In the genomic region with DNA sequence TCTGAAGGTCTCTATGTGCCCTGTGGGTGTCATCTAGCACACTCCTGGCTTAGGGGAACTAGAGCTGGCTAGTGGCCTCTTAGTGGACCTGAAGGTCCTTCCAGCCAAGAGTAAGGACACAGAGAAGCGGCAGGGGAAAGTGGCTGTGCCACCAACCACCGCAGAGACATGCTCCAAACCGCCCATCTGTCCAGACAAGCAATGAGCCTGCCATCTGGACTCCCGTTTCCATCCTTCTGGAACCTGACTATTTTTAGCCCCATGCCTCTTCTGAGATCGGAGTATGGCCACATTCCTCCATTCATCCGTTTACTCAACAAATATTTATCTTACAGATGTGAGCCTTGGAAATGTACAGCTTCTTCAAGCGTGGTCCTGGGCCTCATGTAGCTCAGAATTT, we compare ENCODE assay signal across 15 mouse cellular contexts.
DNase-seq lines count a peak whose midpoint lies in the region; ATAC-seq and TF ChIP-seq lines count a peak whose summit lies in the region.
"Had no signal": no experiment of that assay in that cellular context is flagged by ENCODE, and none has a peak within 500 bp of the region (broad histone marks: within the 10 kb centered on the region; RNA-seq: fewer than 3 reads in every experiment).

No protein-coding gene starts in this region.

- H3K27ac ChIP-seq in intestine, embryonic 14.5 days (ENCODE audit: low read depth): 0 out of 2 replicates have a peak overlapping the region, but pooled peaks have one; percentile 6
- no peak overlapping the region for H3K27ac ChIP-seq in intestine, embryonic 15.5 days
- peak overlapping the region; percentile 73 for H3K27ac ChIP-seq in left cerebral cortex, adult 2 months
- H3K27ac ChIP-seq: embryonic facial prominence, embryonic 15.5 days; kidney, embryonic 15.5 days; limb, embryonic 10.5 days; liver, embryonic 15.5 days had no signal

- ATAC-seq in intestine, embryonic 14.5 days (replicated peaks; ENCODE audit: low FRiP score, low TSS enrichment, low read depth): no peak
- ATAC-seq in intestine, embryonic 15.5 days: no peak
- ATAC-seq: CD4-positive, CD25-positive, alpha-beta regulatory T cell, adult 4 months had no signal

- WGBS in intestine, embryonic 14.5 days: 33% methylated on average over 7 of the region's 7 CpGs
- 34% methylated on average over 7 of the region's 7 CpGs for whole genome bisulfite sequencing in intestine, embryonic 15.5 days

- H3K4me2 ChIP-seq in intestine, embryonic 14.5 days (ENCODE audit: low read length): no peak overlapping the region
- H3K4me2 ChIP-seq in intestine, embryonic 15.5 days (replicated peaks): no peak overlapping the region
- H3K4me2 ChIP-seq: embryonic facial prominence, embryonic 15.5 days; kidney, embryonic 15.5 days; liver, embryonic 15.5 days had no signal

- H3K27me3 ChIP-seq in intestine, embryonic 14.5 days (replicated peaks; ENCODE audit: control insufficient read depth, insufficient read depth, low read length): no peaks in the 10 kb centered on the region
- no peaks in the 10 kb centered on the region for H3K27me3 ChIP-seq in intestine, embryonic 15.5 days (replicated peaks)
- H3K27me3 ChIP-seq: kidney, embryonic 15.5 days; liver, embryonic 15.5 days had no signal

- no peak for DNase-seq in intestine, embryonic 14.5 days (ENCODE audit: low spot score)
- DNase-seq in cerebellum, postnatal 36 days: peak; percentile 83 to 85
- DNase-seq in left cerebral cortex, adult 2 months (ENCODE audit: extremely low spot score in 1 of 2, low spot score in 2 of 2): peak in 1 of 2 experiments; percentile 63
- DNase-seq in right cerebral cortex, postnatal 4 days: peak; percentile 32
- DNase-seq in retina, postnatal 1 day: no peak
- DNase-seq in heart, postnatal 25 days (ENCODE audit: low spot score): no peak
- DNase-seq in kidney, postnatal 25 days: no peak
- DNase-seq: adrenal gland, adult 2 months; heart, postnatal 36 days had no signal

- TF ChIP-seq CTCF in left cerebral cortex, adult 2 months (IDR thresholded peaks at IDR 0.05): no peak

- H3K9me3 ChIP-seq in intestine, embryonic 14.5 days (ENCODE audit: control insufficient read depth, low read length): no peaks in the 10 kb centered on the region
- H3K9me3 ChIP-seq in intestine, embryonic 15.5 days: no peaks in the 10 kb centered on the region
- H3K9me3 ChIP-seq: embryonic facial prominence, embryonic 15.5 days; kidney, embryonic 15.5 days; limb, embryonic 10.5 days; liver, embryonic 15.5 days had no signal

- no peaks in the 10 kb centered on the region for H3K36me3 ChIP-seq in intestine, embryonic 14.5 days (ENCODE audit: control insufficient read depth, insufficient read depth, low read length)
- H3K36me3 ChIP-seq in intestine, embryonic 15.5 days: no peaks in the 10 kb centered on the region
- H3K36me3 ChIP-seq: embryonic facial prominence, embryonic 15.5 days; kidney, embryonic 15.5 days; limb, embryonic 10.5 days; liver, embryonic 15.5 days had no signal

- peaks cover 9% of the 10 kb centered on the region; the same call in 1 of the 2 replicates for H3K4me1 ChIP-seq in intestine, embryonic 14.5 days (replicated peaks; ENCODE audit: control insufficient read depth, insufficient read depth, low read length)
- peaks cover 8% of the 10 kb centered on the region; the same call in 1 of the 2 replicates for H3K4me1 ChIP-seq in intestine, embryonic 15.5 days (replicated peaks)
- H3K4me1 ChIP-seq: kidney, embryonic 15.5 days; liver, embryonic 15.5 days had no signal

- no peak overlapping the region for H3K9ac ChIP-seq in intestine, embryonic 14.5 days (ENCODE audit: low read length)
- H3K9ac ChIP-seq in intestine, embryonic 15.5 days: no peak overlapping the region
- H3K9ac ChIP-seq: embryonic facial prominence, embryonic 15.5 days; kidney, embryonic 15.5 days; liver, embryonic 15.5 days had no signal

- intact Hi-C loops in left cerebral cortex, adult 2 months (cut with DNase I): loop anchor here (5.0 kb wide), 1 partner anchor 48 kb away; no protein-coding TSS in a partner anchor
- intact Hi-C loops in heart, postnatal 25 days (cut with DNase I): no loop called here

- H3K4me3 ChIP-seq in intestine, embryonic 14.5 days (ENCODE audit: low read depth, low read length): no peak overlapping the region
- no peak overlapping the region for H3K4me3 ChIP-seq in intestine, embryonic 15.5 days (replicated peaks)
- no peak overlapping the region for H3K4me3 ChIP-seq in left cerebral cortex, adult 2 months
- H3K4me3 ChIP-seq: embryonic facial prominence, embryonic 15.5 days; kidney, embryonic 15.5 days; limb, embryonic 10.5 days; liver, embryonic 15.5 days had no signal

Comparison
In these comparisons a context has a peak if more than half of its experiments do, and no peak if none do; other contexts are left out.
1. DNase-seq: peak in cerebellum, postnatal 36 days (2 of 2) and right cerebral cortex, postnatal 4 days (single experiment); none in intestine, embryonic 14.5 days (single experiment), retina, postnatal 1 day (single experiment), heart, postnatal 25 days (single experiment) and kidney, postnatal 25 days (0 of 2).